Mouse (Mus musculus) liver, embryonic 11.5 days (tissue): ENCODE results near the gene Ddb2. TPM values are rescaled to one million over a fixed set of nuclear protein-coding genes. Genes with fewer than 3 reads are reported as not detected.

Experiments used
- ATAC-seq: fragments of 200-750 bp; cut with Nextera tagmentation; replicated peaks from 2 replicates; pipeline ENCODE4 v1.8.0; 2017; ENCODE audit warnings: moderate number of reproducible peaks, mild to moderate bottlenecking, moderate TSS enrichment, moderate library complexity; ENCODE audit not compliant: low FRiP score
- DNase-seq: peaks from one replicate; pipeline ENCODE4 v3.0.0-alpha.2; 2017; ENCODE audit warnings: low spot score
- H3K27ac ChIP-seq: fragments of 300-500 bp; sonication (generic); 2 replicates; pipeline ENCODE4 v1.5.1; 2014; ENCODE audit warnings: mild to moderate bottlenecking, low read depth, low read length, control low read depth
- H3K27me3 ChIP-seq: fragments of 300-500 bp; sonication (generic); replicated peaks from 2 replicates; pipeline ENCODE4 v1.6.1; 2014; ENCODE audit warnings: low read length, mixed read lengths; ENCODE audit not compliant: control insufficient read depth, insufficient read depth
- H3K36me3 ChIP-seq: fragments of 300-500 bp; sonication (generic); 2 replicates; pipeline ENCODE4 v1.6.1; 2014; ENCODE audit warnings: mild to moderate bottlenecking, low read length, moderate library complexity, mixed read lengths; ENCODE audit not compliant: control insufficient read depth, insufficient read depth
- H3K4me1 ChIP-seq: fragments of 300-500 bp; sonication (generic); replicated peaks from 2 replicates; pipeline ENCODE4 v1.6.1; 2014; ENCODE audit warnings: low read length, mixed read lengths; ENCODE audit not compliant: control insufficient read depth, insufficient read depth
- H3K4me2 ChIP-seq: fragments of 300-500 bp; sonication (generic); 2 replicates; pipeline ENCODE4 v1.6.1; 2014; ENCODE audit warnings: mild to moderate bottlenecking, control low read depth, moderate library complexity
- H3K4me3 ChIP-seq: fragments of 300-500 bp; sonication (generic); 2 replicates; pipeline ENCODE4 v1.5.1; 2014; ENCODE audit warnings: low read depth, low read length, control low read depth
- H3K9ac ChIP-seq: fragments of 300-500 bp; sonication (generic); 2 replicates; pipeline ENCODE4 v1.6.1; 2014; ENCODE audit warnings: low read depth, low read length, control low read depth
- H3K9me3 ChIP-seq: fragments of 300-500 bp; sonication (generic); 2 replicates; pipeline ENCODE4 v1.6.1; 2016; ENCODE audit warnings: low read length, inconsistent platforms, mixed read lengths; ENCODE audit not compliant: control insufficient read depth
- WGBS: fragments of 180-500 bp; shearing (Covaris S2); extraction: QIAGEN DNeasy Blood & Tissue Kit; methylation state at CpG from one replicate; pipeline ENCODE4 v1.1.7; 2014; 5-methylcytosine and 5-hydroxymethylcytosine counted together
- polyA plus RNA-seq: library from polyadenylated mRNA; unstranded; fragments of >200 nt; fragmentation: Nextera tagmentation; extraction: Ambion mirVana; gene quantifications from 2 replicates; pipeline ENCODE4 v1.2.1, GENCODE M21; 2014

Gene Ddb2
- polyA plus RNA-seq, 1 experiment from 2014 or later: 15.3 TPM

DNA sequence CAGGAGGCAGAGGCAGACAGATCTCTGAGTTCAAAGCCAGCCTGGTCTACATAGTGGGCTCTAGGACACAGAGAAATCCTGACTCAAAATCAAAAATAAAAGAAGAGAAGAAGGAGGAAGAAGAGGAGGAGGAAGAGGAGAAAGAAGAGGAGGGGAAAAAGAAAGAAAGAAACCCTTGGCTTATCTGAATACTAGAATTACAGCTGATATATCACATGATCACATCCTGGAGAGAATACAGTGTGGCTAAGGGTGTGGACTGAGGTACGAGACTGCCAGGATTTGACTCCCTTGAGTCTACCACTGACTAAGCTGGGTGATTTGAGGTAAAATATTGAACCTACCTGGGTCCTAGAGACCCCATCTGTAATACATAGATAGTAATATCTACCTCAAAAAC, 50.6 kb downstream of the Ddb2 start:
- peaks cover 14% of the 10 kb centered on the region for H3K4me1 ChIP-seq
- no peak overlapping the region for H3K4me2 ChIP-seq
- no peak overlapping the region for H3K4me3 ChIP-seq
- DNase-seq (no peak), ATAC-seq (no peak)
- WGBS: 54% methylated on average over 1 of the region's 1 CpGs
- no peak overlapping the region for H3K27ac ChIP-seq
- no peaks in the 10 kb centered on the region for H3K27me3 ChIP-seq
- no peaks in the 10 kb centered on the region for H3K36me3 ChIP-seq
- no peak overlapping the region for H3K9ac ChIP-seq
- no peaks in the 10 kb centered on the region for H3K9me3 ChIP-seq

DNA sequence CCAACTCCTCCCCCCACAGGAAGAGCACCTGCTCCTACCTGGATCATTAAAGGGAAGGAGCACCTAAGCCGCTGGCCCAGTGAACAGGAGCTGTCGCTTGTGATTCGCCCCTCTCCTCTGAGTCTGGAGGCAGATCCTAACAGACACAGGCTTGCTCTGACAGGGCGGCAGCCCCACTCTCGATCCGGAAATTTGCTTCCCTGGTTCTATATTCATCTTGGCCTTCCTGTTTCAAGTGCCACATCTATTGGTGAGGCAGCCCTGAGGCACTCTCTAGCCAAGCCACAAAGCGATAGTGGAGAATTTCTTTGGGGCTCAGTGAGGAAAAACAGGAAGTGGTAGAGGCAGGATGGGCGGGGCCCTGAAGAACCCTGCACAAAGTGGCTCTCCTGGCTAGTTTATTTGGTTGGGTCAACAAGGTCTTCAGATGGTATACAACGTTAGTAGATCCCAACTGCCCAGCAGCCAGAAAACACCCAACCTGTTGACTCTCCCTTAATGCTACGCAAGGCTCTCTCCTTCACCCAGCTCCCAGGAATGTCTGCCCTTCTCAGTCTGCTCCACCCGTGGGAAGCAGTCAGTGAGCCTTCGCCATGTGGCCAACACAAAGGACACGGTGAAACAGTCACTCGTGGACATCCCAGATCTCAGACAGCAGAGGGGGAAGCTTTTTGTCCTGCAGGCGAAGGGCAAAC, 52.9 kb downstream of the Ddb2 start, which contains the start of gene Madd:
Gene Madd, minus strand, starts transcription at position 127 of the 695 bp plus-strand sequence.
- H3K9ac ChIP-seq: peak within 1 kb of the TSS; percentile 79
- ATAC-seq: peak; percentile 37
- peak; percentile 54 for DNase-seq

DNA sequence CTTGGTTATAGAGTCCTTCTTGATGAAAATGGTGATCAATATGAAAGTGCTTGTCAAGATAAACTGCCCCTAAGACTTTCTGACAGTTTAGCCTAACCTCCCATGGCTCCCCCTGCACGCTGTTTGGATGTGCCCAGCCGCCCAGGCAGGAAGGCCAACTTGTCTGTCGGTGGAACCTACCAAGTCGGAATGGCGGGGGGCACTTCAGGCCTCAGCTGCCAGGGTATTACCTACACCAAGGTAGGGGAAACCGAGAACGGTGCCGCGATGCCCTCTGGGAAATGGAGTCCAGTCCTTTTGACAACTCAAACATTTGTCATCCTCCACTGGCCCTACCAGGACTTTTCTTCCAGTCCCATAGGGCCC, 53.7 kb downstream of the Ddb2 start:
- peak overlapping the region; percentile 93 for H3K4me2 ChIP-seq
- H3K27ac ChIP-seq: peak overlapping the region; percentile 53
- no peaks in the 10 kb centered on the region for H3K36me3 ChIP-seq
- H3K4me1 ChIP-seq: peaks cover 17% of the 10 kb centered on the region
- no peaks in the 10 kb centered on the region for H3K27me3 ChIP-seq
- H3K9me3 ChIP-seq: no peaks in the 10 kb centered on the region
- peak overlapping the region; percentile 87 for H3K4me3 ChIP-seq
- H3K9ac ChIP-seq: peak overlapping the region; percentile 79
- peak; percentile 93 for DNase-seq
- ATAC-seq: peak; percentile 96
- under 1% methylated on average over 9 of the region's 9 CpGs for WGBS

More for the DNA sequence above, 52.9 kb downstream of the Ddb2 start, which contains the start of gene Madd:
- Histone ChIP-seq H3K27me3 (no peaks in the 10 kb centered on the region), H3K27ac (peak within 1 kb of the TSS; percentile 53), H3K4me3 (peak within 1 kb of the TSS; percentile 87), H3K36me3 (no peaks in the 10 kb centered on the region), H3K4me2 (peak within 1 kb of the TSS; percentile 93), H3K4me1 (peaks cover 17% of the 10 kb centered on the region), H3K9me3 (no peaks in the 10 kb centered on the region)
- 43% methylated on average over 15 of the region's 15 CpGs for WGBS

DNA sequence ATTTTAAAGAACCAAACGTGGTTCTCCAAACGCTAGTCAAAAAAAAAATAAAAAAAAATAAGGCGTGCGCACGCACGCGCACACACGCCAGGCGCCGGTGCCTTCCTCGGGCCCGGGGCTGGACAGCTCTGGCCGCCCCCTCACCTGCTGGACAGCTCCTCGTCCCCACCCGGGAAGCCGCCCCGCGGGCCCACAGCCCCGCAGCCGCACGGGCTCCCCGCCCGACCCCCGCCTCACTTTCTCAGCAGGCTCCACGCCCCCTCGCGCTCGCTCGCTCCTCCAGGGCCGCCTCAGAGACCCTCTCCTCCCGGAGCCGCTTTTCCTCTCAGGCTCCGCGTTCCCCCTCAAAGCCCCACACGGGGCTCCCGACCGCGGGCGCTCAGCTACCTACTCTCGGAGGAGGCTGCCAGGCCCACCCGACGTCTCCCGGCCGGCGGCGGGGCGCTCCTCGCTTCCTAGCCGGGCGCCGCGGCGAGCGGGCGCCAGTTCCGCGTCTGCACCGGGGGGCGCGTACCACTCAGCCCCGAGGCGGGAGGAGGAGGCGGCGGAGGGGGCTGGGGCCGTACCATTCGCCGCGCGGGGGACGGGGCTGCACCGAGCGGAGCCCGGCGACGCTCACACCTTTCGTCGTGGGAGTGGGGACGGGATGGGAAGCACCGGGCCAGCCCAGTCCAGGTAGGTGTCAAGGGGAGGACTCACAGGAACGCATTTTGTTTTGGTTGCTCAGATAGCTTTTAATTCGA, 54.2 kb downstream of the Ddb2 start:
- ATAC-seq (peak; percentile 90), DNase-seq (peak; percentile 85)
- Histone ChIP-seq H3K27me3 (no peaks in the 10 kb centered on the region), H3K4me1 (peaks cover 17% of the 10 kb centered on the region), H3K4me3 (peak overlapping the region; percentile 87), H3K27ac (peak overlapping the region; percentile 53), H3K4me2 (peak overlapping the region; percentile 93), H3K36me3 (peaks cover 3% of the 10 kb centered on the region; the same call in 1 of the 2 replicates), H3K9ac (peak overlapping the region; percentile 79), H3K9me3 (no peaks in the 10 kb centered on the region)
- under 1% methylated on average over 81 of the region's 81 CpGs for WGBS

DNA sequence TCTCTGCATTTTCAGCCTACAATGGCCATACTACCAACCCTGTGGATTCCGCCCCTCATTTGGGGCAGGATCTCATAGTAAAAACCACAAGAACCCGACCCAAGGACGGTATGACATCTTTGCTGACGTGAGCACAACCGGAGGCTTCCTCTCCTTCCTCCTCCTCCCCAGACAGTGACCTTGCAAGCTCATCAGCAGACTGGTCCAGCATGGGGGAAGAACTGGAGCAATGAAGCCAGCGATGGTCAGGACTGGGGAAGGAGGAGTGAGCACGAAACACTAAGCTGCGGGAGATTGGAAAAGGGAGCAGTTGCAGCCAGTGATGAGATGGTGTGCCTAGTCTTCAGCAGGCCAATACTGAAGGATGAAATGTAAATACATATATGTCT, 54.8 kb downstream of the Ddb2 start:
- H3K4me2 ChIP-seq: peak overlapping the region; percentile 93
- peak overlapping the region; percentile 87 for H3K4me3 ChIP-seq

DNA sequence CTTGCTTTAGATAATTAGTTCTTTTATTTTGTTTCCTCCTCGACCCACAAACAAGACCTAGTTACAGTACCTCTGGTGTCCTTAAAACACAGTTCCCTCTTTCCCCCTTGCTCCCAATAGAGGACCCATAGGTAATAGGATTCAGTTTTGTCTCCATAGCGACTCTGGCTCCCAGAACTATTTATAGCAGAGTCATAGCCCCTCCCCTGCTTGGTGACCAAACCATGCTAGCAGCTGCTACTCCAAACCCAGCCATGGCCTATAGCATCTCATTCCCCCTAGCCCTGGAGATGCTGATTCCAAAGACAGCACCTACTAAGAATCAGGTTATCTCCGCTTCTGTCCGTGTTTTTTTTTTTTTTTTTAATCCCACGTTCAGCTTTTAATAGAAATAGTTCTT, 56.1 kb downstream of the Ddb2 start:
- H3K4me3 ChIP-seq: no peak overlapping the region
- DNase-seq (no peak), ATAC-seq (no peak)
- no peak overlapping the region for H3K27ac ChIP-seq
- 68% methylated on average over 5 of the region's 5 CpGs for WGBS
- no peaks in the 10 kb centered on the region for H3K27me3 ChIP-seq
- no peak overlapping the region for H3K4me2 ChIP-seq
- no peaks in the 10 kb centered on the region for H3K9me3 ChIP-seq
- peaks cover 17% of the 10 kb centered on the region for H3K4me1 ChIP-seq
- peaks cover 3% of the 10 kb centered on the region; the same call in 1 of the 2 replicates for H3K36me3 ChIP-seq
- H3K9ac ChIP-seq: no peak overlapping the region

More for the DNA sequence above, 54.8 kb downstream of the Ddb2 start:
- Histone ChIP-seq H3K36me3 (peaks cover 3% of the 10 kb centered on the region; the same call in 1 of the 2 replicates), H3K9ac (peak overlapping the region; percentile 79), H3K27me3 (no peaks in the 10 kb centered on the region), H3K4me1 (peaks cover 17% of the 10 kb centered on the region), H3K9me3 (no peaks in the 10 kb centered on the region), H3K27ac (no peak overlapping the region; the same call in 1 of the 2 replicates)
- WGBS: 9% methylated on average over 8 of the region's 8 CpGs
- no peak for ATAC-seq
- DNase-seq: no peak

DNA sequence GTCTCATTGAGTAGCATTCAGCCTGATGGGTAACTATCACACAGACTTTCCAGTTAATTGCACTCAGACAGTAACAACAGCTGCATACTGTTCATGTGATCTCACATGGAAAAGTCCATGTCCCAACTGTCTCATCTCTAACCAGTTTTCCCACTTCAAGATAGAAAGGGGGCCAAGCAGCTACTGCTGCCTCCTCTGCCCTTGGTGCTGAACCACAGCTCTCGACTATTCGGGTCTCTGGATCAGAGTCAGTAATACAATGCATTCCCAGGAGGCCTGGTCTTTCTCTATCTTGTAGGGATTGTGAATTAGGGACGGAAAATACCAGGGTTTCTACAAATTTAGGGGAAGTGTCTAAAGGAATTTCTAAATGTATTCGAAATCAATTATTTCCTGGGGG, 57.0 kb downstream of the Ddb2 start:
- Histone ChIP-seq H3K36me3 (peaks cover 6% of the 10 kb centered on the region), H3K4me2 (no peak overlapping the region), H3K9me3 (no peaks in the 10 kb centered on the region), H3K27ac (no peak overlapping the region), H3K27me3 (no peaks in the 10 kb centered on the region), H3K9ac (no peak overlapping the region), H3K4me1 (peaks cover 17% of the 10 kb centered on the region), H3K4me3 (no peak overlapping the region)
- WGBS: 62% methylated on average over 4 of the region's 4 CpGs
- ATAC-seq (no peak), DNase-seq (no peak)

DNA sequence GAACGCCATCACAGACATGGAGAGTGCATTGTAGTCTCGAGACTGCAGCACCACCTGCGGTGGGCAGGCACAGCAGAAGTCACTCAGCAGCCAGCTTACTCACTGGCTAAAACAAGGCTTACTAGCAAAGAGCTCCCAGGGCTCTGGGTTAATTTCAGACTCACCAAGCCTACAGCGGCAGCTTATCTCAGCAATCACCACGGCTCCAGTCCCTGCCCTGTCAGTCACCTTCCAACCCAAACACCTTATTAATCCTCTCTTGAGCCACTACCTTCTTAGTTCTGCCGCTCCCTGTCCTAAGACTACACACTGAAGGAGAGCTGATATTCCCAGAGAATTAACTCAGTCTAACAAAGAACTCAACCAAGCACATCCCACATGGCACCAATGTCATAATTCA, 60.5 kb downstream of the Ddb2 start:
- Histone ChIP-seq H3K27ac (no peak overlapping the region), H3K4me2 (no peak overlapping the region), H3K4me1 (0 out of 2 replicates have a peak, but pooled peaks cover 2% of the 10 kb centered on the region), H3K4me3 (no peak overlapping the region), H3K9me3 (no peaks in the 10 kb centered on the region), H3K36me3 (peaks cover 9% of the 10 kb centered on the region), H3K27me3 (no peaks in the 10 kb centered on the region), H3K9ac (no peak overlapping the region)
- WGBS: 72% methylated on average over 6 of the region's 6 CpGs
- no peak for ATAC-seq
- no peak for DNase-seq
